Mouse (Mus musculus): ENCODE results near the gene Pgc.

DNA sequence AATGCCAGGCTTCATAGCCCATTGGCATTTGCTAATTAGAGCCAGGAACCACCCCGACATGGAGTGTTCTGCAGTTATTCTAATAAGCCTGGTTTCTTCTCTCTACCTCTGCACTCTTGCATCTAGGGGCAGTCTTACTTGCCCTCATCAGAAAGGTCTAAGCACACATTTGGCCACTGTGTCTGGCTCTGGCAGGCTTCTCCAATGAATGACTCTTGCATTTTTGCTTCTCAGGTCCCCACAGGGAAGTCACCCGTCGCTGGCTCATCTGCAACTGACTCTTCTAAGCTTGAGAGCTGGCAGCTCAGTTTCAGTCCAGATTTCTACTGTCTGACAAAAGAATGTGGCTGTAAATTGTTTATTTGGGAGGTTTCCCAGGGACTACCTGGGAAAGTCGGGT lies 39.3 kb downstream of the Pgc start:
- TF ChIP-seq POLR2A (IDR thresholded peaks at IDR 0.05; ENCODE audit: control insufficient read depth, extremely low read depth, insufficient read depth, low read length, poor library complexity) (no peak), CTCF (IDR thresholded peaks at IDR 0.05; ENCODE audit: borderline replicate concordance, control insufficient read depth, extremely low read depth, insufficient read depth, low read length, poor library complexity) (no peak)

All from thymus, adult 2 months (tissue).